Mouse (Mus musculus) embryonic fibroblast, embryonic 13.5 days (primary cell): ENCODE measurements at regions not wholly inside any gene's neighbourhood (a gene's known extent, or its start where the extent isn't known, plus 50 kb on each side); places are given as distances from the start of the nearest gene placed in this dataset.

Experiments used
- CTCF ChIP-seq: IDR thresholded peaks from 2 replicates; pipeline ENCODE4 v1.5.1; 2011; ENCODE audit warnings: mild to moderate bottlenecking, control low read depth, low read length, moderate library complexity, borderline replicate concordance; ENCODE audit not compliant: insufficient read depth
- POLR2A ChIP-seq: IDR thresholded peaks from 2 replicates; pipeline ENCODE4 v1.6.1; 2011; ENCODE audit warnings: low read depth, mild to moderate bottlenecking, control low read depth, low read length, moderate library complexity

DNA sequence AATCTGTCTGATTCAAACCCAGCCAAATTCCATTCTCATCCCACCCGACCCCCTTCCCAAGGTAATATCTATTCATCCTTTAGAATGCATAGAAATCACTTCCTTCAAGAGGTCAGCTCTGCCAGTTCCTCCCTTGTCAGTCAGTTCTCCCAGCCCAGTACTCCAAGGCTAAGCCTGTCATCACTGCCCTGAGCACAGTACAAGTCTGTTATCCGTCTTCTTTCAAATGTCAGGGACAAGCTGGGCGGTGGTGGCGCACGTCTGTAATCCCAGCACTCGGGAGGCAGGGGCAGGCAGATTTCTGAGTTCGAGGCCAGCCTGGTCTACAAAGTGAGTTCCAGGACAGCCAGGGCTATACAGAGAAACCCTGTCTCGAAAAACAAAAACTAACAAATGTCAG lies 75.9 kb upstream of the Tbx3 start:
- TF ChIP-seq CTCF (no peak), POLR2A (no peak)
